Mouse (Mus musculus): ENCODE measurements around the gene Vmn1r20. TPM values are rescaled to one million over a fixed set of nuclear protein-coding genes. Genes with fewer than 3 reads are reported as not detected.
"Not testable (repeated sequence)": the region's sequence is repeated elsewhere in the genome, so short reads cannot be mapped to it uniquely, and the experiment has no call there.

Gene Vmn1r20
- polyA plus RNA-seq (2015; fragmentation: Nextera tagmentation; extraction: Ambion mirVana), result not detected in 2 replicates

DNA sequence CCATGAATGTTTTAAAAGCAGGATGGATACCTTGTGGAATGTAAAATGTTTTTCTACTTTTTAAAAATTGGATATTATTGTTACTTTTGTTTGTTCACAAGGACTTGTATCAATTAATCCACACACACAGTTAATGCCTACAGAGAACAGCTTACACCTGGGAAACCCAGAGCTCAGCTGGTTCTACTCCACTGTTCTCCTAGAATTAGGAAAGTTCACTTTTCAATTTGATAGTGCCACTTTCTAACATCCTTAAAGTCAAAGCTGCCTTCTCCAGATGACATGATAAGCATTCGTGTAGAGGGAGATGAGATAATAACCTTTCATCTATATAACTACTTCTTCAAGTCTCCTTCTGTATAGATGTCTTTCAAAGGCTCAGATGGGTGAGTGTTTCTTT is at the start of gene Vmn1r20:
Gene Vmn1r20, plus strand, starts transcription at position 301 of the 400 bp plus-strand sequence.
- Histone ChIP-seq H3K27me3 (replicated peaks; ENCODE audit: control insufficient read depth, insufficient read depth, low read length) (no peaks in the 10 kb centered on the region), H3K4me1 (ENCODE audit: control insufficient read depth, insufficient read depth, low read depth, low read length) (no peaks in the 10 kb centered on the region), H3K27ac (ENCODE audit: low read depth, low read length) (no peak within 1 kb of the TSS), H3K4me3 (ENCODE audit: low read length) (no peak within 1 kb of the TSS), H3K36me3 (ENCODE audit: control insufficient read depth, insufficient read depth, low read length) (no peaks in the 10 kb centered on the region), H3K9ac (ENCODE audit: low read depth, low read length) (no peak within 1 kb of the TSS), H3K4me2 (ENCODE audit: low read length) (no peak within 1 kb of the TSS), H3K9me3 (ENCODE audit: control insufficient read depth, low read length) (no peaks in the 10 kb centered on the region)
- ATAC-seq, result no peak
- WGBS, result 75% methylated on average over 1 of the region's 1 CpGs

DNA sequence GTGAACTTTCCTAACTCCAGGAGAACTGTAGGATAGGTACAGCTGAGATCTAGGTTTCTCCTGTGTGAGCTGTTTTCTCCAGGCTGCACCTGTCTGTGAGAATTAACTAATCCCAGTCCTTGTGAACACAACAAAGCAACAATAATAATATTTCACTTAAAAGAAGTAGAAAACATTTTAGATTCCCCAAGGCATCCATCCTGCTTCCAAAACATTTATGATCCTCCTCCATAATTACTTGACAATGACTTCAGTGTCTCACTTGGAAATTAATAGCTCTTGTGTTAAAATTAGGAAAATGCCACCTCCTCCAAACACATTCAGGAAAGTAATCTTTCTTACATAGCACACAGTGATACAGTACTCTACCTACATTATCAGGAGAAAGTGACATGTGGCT is 33.0 kb upstream of the Vmn1r20 start, which contains the start of gene Vmn1r18:
Gene Vmn1r18, minus strand, starts transcription at position 101 of the 400 bp plus-strand sequence.
- H3K4me2 ChIP-seq (ENCODE audit: low read length), result no peak within 1 kb of the TSS
- H3K9me3 ChIP-seq (ENCODE audit: control insufficient read depth, low read length), result no peaks in the 10 kb centered on the region
- H3K4me1 ChIP-seq (ENCODE audit: control insufficient read depth, insufficient read depth, low read depth, low read length), result no peaks in the 10 kb centered on the region
- no peak within 1 kb of the TSS for H3K27ac ChIP-seq (ENCODE audit: low read depth, low read length)
- H3K4me3 ChIP-seq (ENCODE audit: low read length), result no peak within 1 kb of the TSS
- H3K27me3 ChIP-seq (replicated peaks; ENCODE audit: control insufficient read depth, insufficient read depth, low read length), result no peaks in the 10 kb centered on the region
- no peaks in the 10 kb centered on the region for H3K36me3 ChIP-seq (ENCODE audit: control insufficient read depth, insufficient read depth, low read length)
- ATAC-seq, result no peak
- H3K9ac ChIP-seq (ENCODE audit: low read depth, low read length), result no peak within 1 kb of the TSS

DNA sequence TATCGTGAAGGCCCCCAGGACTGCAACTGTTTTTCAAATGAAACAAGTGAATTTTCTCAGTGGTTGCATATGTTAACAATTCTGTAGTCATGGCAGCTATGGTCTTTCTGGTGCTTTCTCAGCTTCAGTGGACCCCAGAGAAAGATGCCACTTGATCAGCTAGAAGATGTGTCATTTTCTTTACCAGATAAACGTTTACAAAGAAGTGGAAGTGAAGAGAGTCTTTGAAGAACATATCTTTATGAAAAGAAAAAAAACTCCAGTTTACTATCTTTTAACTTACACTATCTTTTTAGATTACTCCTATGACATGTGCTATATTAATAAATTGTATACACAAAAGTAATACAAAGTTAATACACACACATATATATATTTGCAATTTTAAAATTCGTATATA is 25.2 kb upstream of the Vmn1r20 start, which contains the start of gene Vmn1r19:
Gene Vmn1r19, plus strand, starts transcription at position 301 of the 400 bp plus-strand sequence.
- H3K4me2 ChIP-seq (ENCODE audit: low read length); ATAC-seq; H3K9ac ChIP-seq (ENCODE audit: low read depth, low read length); H3K9me3 ChIP-seq (ENCODE audit: control insufficient read depth, low read length); H3K27ac ChIP-seq (ENCODE audit: low read depth, low read length); H3K4me3 ChIP-seq (ENCODE audit: low read length); H3K27me3 ChIP-seq (replicated peaks; ENCODE audit: control insufficient read depth, insufficient read depth, low read length); H3K36me3 ChIP-seq (ENCODE audit: control insufficient read depth, insufficient read depth, low read length); H3K4me1 ChIP-seq (ENCODE audit: control insufficient read depth, insufficient read depth, low read depth, low read length): not testable (repeated sequence)
- WGBS, result 74% methylated on average over 3 of the region's 3 CpGs

DNA sequence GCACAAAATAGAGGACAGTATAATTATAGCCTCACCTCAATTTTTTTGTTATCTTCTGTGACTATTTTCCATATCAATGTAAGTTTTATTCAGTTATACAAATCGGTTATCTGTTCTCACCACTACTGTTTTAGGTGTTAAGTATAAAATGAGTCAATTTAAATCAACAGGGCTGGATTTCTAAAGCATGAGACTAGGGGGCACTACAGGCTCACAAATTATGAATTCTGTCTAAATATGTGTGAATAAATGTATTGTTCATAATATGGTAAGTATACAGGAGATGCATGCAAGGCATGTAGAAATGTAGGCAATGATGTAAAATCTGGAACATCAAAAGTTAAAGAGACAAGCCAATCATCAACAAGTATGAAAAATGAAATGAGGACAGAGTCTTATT is 2.5 kb downstream of the Vmn1r20 start:
- 79% methylated on average over 1 of the region's 1 CpGs for WGBS
- no peaks in the 10 kb centered on the region for H3K9me3 ChIP-seq (ENCODE audit: control insufficient read depth, low read length)

DNA sequence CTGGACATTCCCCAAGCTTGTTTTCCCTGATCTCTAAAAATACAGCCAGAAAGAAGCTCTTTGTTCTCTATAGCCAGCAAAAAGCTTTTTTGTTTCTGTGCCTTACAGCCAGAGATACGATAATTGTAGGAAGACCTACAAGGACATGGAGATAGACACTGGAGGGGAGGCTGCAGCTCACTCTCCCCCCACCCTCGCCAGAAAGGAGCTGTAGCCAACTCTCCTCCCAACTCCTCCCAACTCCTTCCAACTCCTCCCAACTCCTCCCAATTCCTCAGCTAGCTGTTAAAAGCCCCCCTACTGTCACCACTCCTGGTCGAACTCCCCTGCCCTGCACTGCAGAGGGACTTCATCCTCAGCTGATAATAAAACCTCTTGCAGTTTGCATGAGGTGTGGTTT is 39.4 kb downstream of the Vmn1r20 start:
- not testable (repeated sequence) for H3K27me3 ChIP-seq (replicated peaks; ENCODE audit: control insufficient read depth, insufficient read depth, low read length); H3K36me3 ChIP-seq (ENCODE audit: control insufficient read depth, insufficient read depth, low read length); H3K4me2 ChIP-seq (ENCODE audit: low read length); H3K9ac ChIP-seq (ENCODE audit: low read depth, low read length); H3K4me1 ChIP-seq (ENCODE audit: control insufficient read depth, insufficient read depth, low read depth, low read length); H3K4me3 ChIP-seq (ENCODE audit: low read length); H3K27ac ChIP-seq (ENCODE audit: low read depth, low read length); ATAC-seq; H3K9me3 ChIP-seq (ENCODE audit: control insufficient read depth, low read length)
- 28% methylated on average over 3 of the region's 3 CpGs for WGBS

More for the DNA sequence above, 2.5 kb downstream of the Vmn1r20 start:
- ATAC-seq, result no peak
- no peak overlapping the region for H3K4me2 ChIP-seq (ENCODE audit: low read length)
- H3K36me3 ChIP-seq (ENCODE audit: control insufficient read depth, insufficient read depth, low read length), result no peaks in the 10 kb centered on the region
- no peaks in the 10 kb centered on the region for H3K4me1 ChIP-seq (ENCODE audit: control insufficient read depth, insufficient read depth, low read depth, low read length)
- no peak overlapping the region for H3K4me3 ChIP-seq (ENCODE audit: low read length)
- H3K27me3 ChIP-seq (replicated peaks; ENCODE audit: control insufficient read depth, insufficient read depth, low read length), result no peaks in the 10 kb centered on the region
- no peak overlapping the region for H3K27ac ChIP-seq (ENCODE audit: low read depth, low read length)
- no peak overlapping the region for H3K9ac ChIP-seq (ENCODE audit: low read depth, low read length)

Other genes with a start within 250 kb of the Vmn1r20 start
- not detected in 2 replicates for gene Vmn1r13, start 225.6 kb upstream of the Vmn1r20 start, polyA plus RNA-seq (2015; fragmentation: Nextera tagmentation; extraction: Ambion mirVana)
- gene Vmn1r14, start 197.2 kb upstream of the Vmn1r20 start, polyA plus RNA-seq (2015; fragmentation: Nextera tagmentation; extraction: Ambion mirVana), result not detected in 2 replicates
- not detected in 2 replicates for gene Vmn1r15, start 171.0 kb upstream of the Vmn1r20 start, polyA plus RNA-seq (2015; fragmentation: Nextera tagmentation; extraction: Ambion mirVana)
- gene Vmn1r16, start 99.4 kb upstream of the Vmn1r20 start, polyA plus RNA-seq (2015; fragmentation: Nextera tagmentation; extraction: Ambion mirVana), result not detected in 2 replicates
- not detected in 2 replicates for gene Vmn1r17, start 65.2 kb upstream of the Vmn1r20 start, polyA plus RNA-seq (2015; fragmentation: Nextera tagmentation; extraction: Ambion mirVana)
- gene Vmn1r18, start 33.1 kb upstream of the Vmn1r20 start, polyA plus RNA-seq (2015; fragmentation: Nextera tagmentation; extraction: Ambion mirVana), result not detected in 2 replicates
- gene Vmn1r19, start 25.1 kb upstream of the Vmn1r20 start, polyA plus RNA-seq (2015; fragmentation: Nextera tagmentation; extraction: Ambion mirVana), result not detected in 2 replicates
- 7.3 and 7.7 TPM in 2 replicates for gene Ppm1k, start 106.5 kb downstream of the Vmn1r20 start, polyA plus RNA-seq (2015; fragmentation: Nextera tagmentation; extraction: Ambion mirVana)
- 1.1 and 1.6 TPM in 2 replicates for gene Herc6, start 152.1 kb downstream of the Vmn1r20 start, polyA plus RNA-seq (2015; fragmentation: Nextera tagmentation; extraction: Ambion mirVana)

All from hindbrain, embryonic 16.5 days (tissue).